Mouse (Mus musculus) lung, adult 2 months (tissue): ENCODE measurements around the gene Gm10283.

Source experiments
- CTCF ChIP-seq: fragments of 200-500 bp; IDR thresholded peaks from 2 replicates; pipeline ENCODE4 v1.5.1; 2011; ENCODE audit warnings: mild to moderate bottlenecking, low read length, control low read depth; ENCODE audit not compliant: insufficient read depth
- POLR2A ChIP-seq: fragments of 200-500 bp; IDR thresholded peaks from 2 replicates; pipeline ENCODE4 v1.6.1; 2011; ENCODE audit warnings: low read depth, mild to moderate bottlenecking, control low read depth, low read length, borderline replicate concordance; ENCODE audit errors: extremely low read depth

GRCm38 (mm10) chr8:60436872-60437271, 66.1 kb downstream of the Gm10283 start:
- TF ChIP-seq POLR2A (no peak), CTCF (no peak)
